Mouse (Mus musculus): Measurements from ENCODE around the gene Speg. TPM values are rescaled to one million over a fixed set of nuclear protein-coding genes. Genes with fewer than 3 reads are reported as not detected.

The Speg gene
- polyA plus RNA-seq, 1 experiment from 2014 or later: 53.8 TPM

DNA sequence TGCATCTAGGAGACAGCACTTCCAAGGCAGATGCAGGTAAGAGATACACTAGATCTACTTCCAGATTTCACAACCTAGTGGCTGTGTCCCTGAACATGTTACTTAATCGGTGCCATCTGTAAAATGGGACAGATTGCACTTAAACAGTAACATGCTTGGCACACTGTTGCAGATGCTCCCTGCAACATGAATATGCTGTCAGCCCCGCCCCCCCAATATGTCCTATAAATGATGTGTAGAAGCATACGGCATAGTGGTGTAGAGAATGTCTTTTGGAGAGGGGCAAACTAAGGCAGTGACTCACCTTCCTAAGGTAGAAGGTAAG, 102.8 kb downstream of the Speg start:
- H3K36me3 ChIP-seq (ENCODE audit: control insufficient read depth, insufficient read depth, low read length): peaks cover 25% of the 10 kb centered on the region
- H3K9ac ChIP-seq (replicated peaks; ENCODE audit: low read depth, low read length): no peak overlapping the region
- peak overlapping the region; percentile 62 for H3K4me2 ChIP-seq (replicated peaks; ENCODE audit: low read depth, low read length)
- H3K27ac ChIP-seq (ENCODE audit: low read length): no peak overlapping the region
- H3K9me3 ChIP-seq (ENCODE audit: control insufficient read depth, low read depth, low read length): no peaks in the 10 kb centered on the region
- no peaks in the 10 kb centered on the region for H3K27me3 ChIP-seq (ENCODE audit: control insufficient read depth, insufficient read depth, low read length)
- 47% methylated on average over 3 of the region's 3 CpGs for WGBS
- H3K4me1 ChIP-seq (ENCODE audit: control insufficient read depth, insufficient read depth, low read length): peaks cover 16% of the 10 kb centered on the region
- no peak for ATAC-seq (ENCODE audit: insufficient number of reproducible peaks, insufficient read depth, low FRiP score, low read depth)
- peak overlapping the region; percentile 77 for H3K4me3 ChIP-seq (ENCODE audit: low read depth, low read length)

DNA sequence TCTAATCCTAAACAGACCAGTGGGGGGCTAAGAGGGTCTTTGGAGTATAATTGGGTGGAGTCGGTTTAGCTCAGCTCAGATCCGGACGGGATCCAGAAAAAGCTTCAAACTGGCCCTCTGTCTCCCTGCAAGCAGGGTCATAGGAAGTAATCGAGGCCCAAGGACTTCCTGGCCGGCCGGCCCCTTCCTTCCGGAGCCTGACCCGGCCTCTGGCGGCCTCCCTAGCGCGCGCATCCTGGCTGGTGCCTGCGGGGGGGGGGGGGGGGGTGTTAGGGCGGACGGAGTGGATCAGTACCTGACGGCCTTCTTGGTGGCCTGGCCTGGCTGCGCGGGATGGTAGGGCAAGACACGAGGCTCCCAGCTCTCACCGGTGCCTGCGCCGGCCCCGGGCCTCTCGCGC, 103.4 kb downstream of the Speg start:
- under 1% methylated on average over 24 of the region's 25 CpGs for WGBS
- peak overlapping the region; percentile 62 for H3K4me2 ChIP-seq (replicated peaks; ENCODE audit: low read depth, low read length)
- H3K36me3 ChIP-seq (ENCODE audit: control insufficient read depth, insufficient read depth, low read length): peaks cover 25% of the 10 kb centered on the region
- peak overlapping the region; percentile 77 for H3K4me3 ChIP-seq (ENCODE audit: low read depth, low read length)
- peak overlapping the region; percentile 63; the same call in 1 of the 2 replicates for H3K27ac ChIP-seq (ENCODE audit: low read length)
- ATAC-seq (ENCODE audit: insufficient number of reproducible peaks, insufficient read depth, low FRiP score, low read depth): no peak; the same call in 1 of the 2 replicates
- H3K9ac ChIP-seq (replicated peaks; ENCODE audit: low read depth, low read length): peak overlapping the region; percentile 55; the same call in 1 of the 2 replicates
- peaks cover 16% of the 10 kb centered on the region for H3K4me1 ChIP-seq (ENCODE audit: control insufficient read depth, insufficient read depth, low read length)
- H3K9me3 ChIP-seq (ENCODE audit: control insufficient read depth, low read depth, low read length): no peaks in the 10 kb centered on the region
- H3K27me3 ChIP-seq (ENCODE audit: control insufficient read depth, insufficient read depth, low read length): no peaks in the 10 kb centered on the region

DNA sequence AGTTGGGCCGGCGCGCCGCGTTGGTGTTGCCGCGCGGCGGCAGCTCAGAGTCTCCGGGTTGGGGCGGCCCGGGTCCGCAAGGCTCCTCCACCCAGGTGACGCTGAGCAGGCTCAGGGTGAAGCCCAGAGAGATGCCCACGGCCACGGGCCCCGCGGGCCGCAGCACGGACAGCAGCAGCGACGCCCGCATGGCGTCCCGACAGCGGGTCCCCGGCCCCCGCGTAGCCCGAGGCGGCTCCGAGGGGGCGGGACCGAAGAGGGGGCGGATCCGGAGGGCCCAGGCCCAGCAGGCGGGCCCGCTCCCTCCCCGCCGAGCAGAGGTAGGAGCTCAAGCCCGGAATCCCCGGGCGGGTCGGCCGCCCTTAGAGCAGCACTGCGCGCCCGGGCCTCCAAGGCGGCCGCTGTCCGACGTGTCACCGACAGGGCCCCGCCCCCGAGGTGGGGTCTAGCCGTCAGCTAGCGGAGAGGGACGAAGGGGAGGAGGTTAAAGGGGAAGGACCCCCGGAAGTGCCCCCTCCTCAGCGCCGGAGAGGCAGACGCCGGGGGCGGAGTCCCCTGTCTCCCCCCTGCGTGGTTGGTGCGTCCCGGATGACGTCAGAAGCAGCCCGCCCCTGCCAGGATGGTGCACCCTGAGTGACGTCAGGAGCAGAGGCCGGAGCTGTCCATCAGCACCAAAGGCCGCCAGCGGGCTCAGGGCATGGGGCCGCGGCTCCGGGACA, 104.0 kb downstream of the Speg start, which contains the start of the genes Chpf and Tmem198:
Chpf (minus strand) TSS at position 392 of the 719 bp plus-strand sequence.
Tmem198 (plus strand) TSS at position 617 of the 719 bp plus-strand sequence.
- under 1% methylated on average over 57 of the region's 76 CpGs for WGBS
- ATAC-seq (ENCODE audit: insufficient number of reproducible peaks, insufficient read depth, low FRiP score, low read depth): peak; percentile 92

DNA sequence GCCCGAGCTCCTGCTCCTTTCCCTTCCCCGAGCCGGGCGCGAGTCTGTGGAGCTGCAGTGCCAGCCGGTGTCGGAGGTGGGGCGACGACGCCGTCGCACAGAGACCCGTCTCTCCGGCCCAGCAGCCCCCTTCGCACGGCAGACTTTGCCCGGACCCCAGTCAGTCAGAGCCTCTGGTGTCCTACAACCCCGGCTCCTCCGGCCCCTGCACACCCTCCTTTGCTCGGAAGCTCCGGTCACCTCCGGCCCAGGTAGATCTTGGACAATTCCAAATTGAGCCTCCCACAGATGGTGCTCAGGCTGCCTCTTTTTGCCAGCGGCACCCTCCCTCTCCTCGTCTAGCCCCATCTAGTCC, 104.5 kb downstream of the Speg start:
- H3K27me3 ChIP-seq (ENCODE audit: control insufficient read depth, insufficient read depth, low read length): 0 out of 2 replicates have a peak, but pooled peaks cover 3% of the 10 kb centered on the region
- peak overlapping the region; percentile 77 for H3K4me3 ChIP-seq (ENCODE audit: low read depth, low read length)
- H3K9ac ChIP-seq (replicated peaks; ENCODE audit: low read depth, low read length): no peak overlapping the region

More for the DNA sequence above, 104.0 kb downstream of the Speg start, which contains the start of the genes Chpf and Tmem198:
- peak within 1 kb of the TSS; percentile 77 for H3K4me3 ChIP-seq (ENCODE audit: low read depth, low read length)
- peaks cover 16% of the 10 kb centered on the region for H3K4me1 ChIP-seq (ENCODE audit: control insufficient read depth, insufficient read depth, low read length)
- no peaks in the 10 kb centered on the region for H3K9me3 ChIP-seq (ENCODE audit: control insufficient read depth, low read depth, low read length)
- H3K36me3 ChIP-seq (ENCODE audit: control insufficient read depth, insufficient read depth, low read length): peaks cover 25% of the 10 kb centered on the region
- peak within 1 kb of the TSS; percentile 63; the same call in 1 of the 2 replicates for H3K27ac ChIP-seq (ENCODE audit: low read length)
- peak within 1 kb of the TSS; percentile 62 for H3K4me2 ChIP-seq (replicated peaks; ENCODE audit: low read depth, low read length)
- H3K27me3 ChIP-seq (ENCODE audit: control insufficient read depth, insufficient read depth, low read length): no peaks in the 10 kb centered on the region
- H3K9ac ChIP-seq (replicated peaks; ENCODE audit: low read depth, low read length): peak within 1 kb of the TSS; percentile 55; the same call in 1 of the 2 replicates

DNA sequence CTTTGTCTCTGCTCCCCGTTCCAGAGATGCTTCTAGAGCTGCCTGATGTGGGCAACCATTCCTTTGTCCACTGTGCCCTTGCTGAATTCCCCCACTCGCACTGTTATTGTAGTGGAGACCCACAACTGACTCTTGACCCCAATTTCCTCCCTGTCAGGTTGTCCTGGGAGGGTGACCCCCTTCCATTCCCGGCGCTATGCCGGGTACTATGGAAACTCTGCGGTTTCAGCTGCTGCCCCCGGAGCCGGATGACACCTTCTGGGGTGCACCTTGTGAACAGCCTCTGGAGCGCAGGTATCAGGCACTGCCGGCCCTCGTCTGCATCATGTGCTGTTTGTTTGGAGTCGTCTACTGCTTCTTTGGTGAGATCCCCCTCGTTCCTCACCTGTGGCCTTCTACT, 104.9 kb downstream of the Speg start:
- ATAC-seq (ENCODE audit: insufficient number of reproducible peaks, insufficient read depth, low FRiP score, low read depth): no peak
- H3K9me3 ChIP-seq (ENCODE audit: control insufficient read depth, low read depth, low read length): no peaks in the 10 kb centered on the region
- H3K4me2 ChIP-seq (replicated peaks; ENCODE audit: low read depth, low read length): peak overlapping the region; percentile 62
- 24% methylated on average over 13 of the region's 13 CpGs for WGBS
- no peak overlapping the region for H3K9ac ChIP-seq (replicated peaks; ENCODE audit: low read depth, low read length)
- H3K27me3 ChIP-seq (ENCODE audit: control insufficient read depth, insufficient read depth, low read length): 0 out of 2 replicates have a peak, but pooled peaks cover 3% of the 10 kb centered on the region
- H3K4me1 ChIP-seq (ENCODE audit: control insufficient read depth, insufficient read depth, low read length): peaks cover 16% of the 10 kb centered on the region
- no peak overlapping the region for H3K27ac ChIP-seq (ENCODE audit: low read length)
- H3K4me3 ChIP-seq (ENCODE audit: low read depth, low read length): peak overlapping the region; percentile 77
- H3K36me3 ChIP-seq (ENCODE audit: control insufficient read depth, insufficient read depth, low read length): peaks cover 17% of the 10 kb centered on the region

More for the DNA sequence above, 104.5 kb downstream of the Speg start:
- Histone ChIP-seq H3K4me2 (replicated peaks; ENCODE audit: low read depth, low read length) (peak overlapping the region; percentile 62), H3K4me1 (ENCODE audit: control insufficient read depth, insufficient read depth, low read length) (peaks cover 16% of the 10 kb centered on the region), H3K27ac (ENCODE audit: low read length) (no peak overlapping the region), H3K9me3 (ENCODE audit: control insufficient read depth, low read depth, low read length) (no peaks in the 10 kb centered on the region), H3K36me3 (ENCODE audit: control insufficient read depth, insufficient read depth, low read length) (peaks cover 21% of the 10 kb centered on the region)
- 1% methylated on average over 21 of the region's 24 CpGs for WGBS
- peak; percentile 24 for ATAC-seq (ENCODE audit: insufficient number of reproducible peaks, insufficient read depth, low FRiP score, low read depth)

DNA sequence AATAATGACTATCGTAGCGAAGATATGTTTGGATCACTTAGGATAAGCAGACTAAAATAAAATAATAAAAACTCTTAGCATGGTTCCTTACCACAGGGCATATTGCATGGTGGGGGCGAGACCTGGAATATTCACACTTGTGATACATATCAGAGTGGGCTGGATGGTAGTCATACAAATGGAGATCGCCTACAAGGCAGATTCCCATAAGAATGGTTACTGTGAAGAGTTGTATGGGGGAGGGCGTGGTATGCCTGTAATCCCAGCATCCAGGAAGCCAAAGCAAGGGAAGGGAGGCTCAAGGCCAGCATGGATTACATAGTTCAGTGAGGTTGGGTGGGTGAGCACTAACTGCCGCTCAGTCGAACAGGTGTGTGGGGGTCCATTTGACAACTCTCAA, 105.6 kb downstream of the Speg start:
- Histone ChIP-seq H3K36me3 (ENCODE audit: control insufficient read depth, insufficient read depth, low read length) (peaks cover 10% of the 10 kb centered on the region; the same call in 1 of the 2 replicates), H3K9ac (replicated peaks; ENCODE audit: low read depth, low read length) (no peak overlapping the region), H3K4me2 (replicated peaks; ENCODE audit: low read depth, low read length) (no peak overlapping the region), H3K4me1 (ENCODE audit: control insufficient read depth, insufficient read depth, low read length) (peaks cover 16% of the 10 kb centered on the region), H3K9me3 (ENCODE audit: control insufficient read depth, low read depth, low read length) (no peaks in the 10 kb centered on the region), H3K27ac (ENCODE audit: low read length) (no peak overlapping the region), H3K27me3 (ENCODE audit: control insufficient read depth, insufficient read depth, low read length) (peaks cover 7% of the 10 kb centered on the region; the same call in 1 of the 2 replicates), H3K4me3 (ENCODE audit: low read depth, low read length) (no peak overlapping the region)
- WGBS: 86% methylated on average over 7 of the region's 7 CpGs
- no peak for ATAC-seq (ENCODE audit: insufficient number of reproducible peaks, insufficient read depth, low FRiP score, low read depth)

Other genes with a start within 250 kb of the Speg start
- 0.42 and 0.91 TPM in 2 replicates for gene Slc23a3, start 241.4 kb upstream of the Speg start, polyA plus RNA-seq (2014; fragmentation: Nextera tagmentation; extraction: Ambion mirVana)
- 37.1 and 40.5 TPM in 2 replicates for gene Cnppd1, start 232.6 kb upstream of the Speg start, polyA plus RNA-seq (2014; fragmentation: Nextera tagmentation; extraction: Ambion mirVana)
- 47.7 and 51.8 TPM in 2 replicates for gene Retreg2, start 232.5 kb upstream of the Speg start, polyA plus RNA-seq (2014; fragmentation: Nextera tagmentation; extraction: Ambion mirVana)
- 41.0 and 43.4 TPM in 2 replicates for gene Zfand2b, start 206.7 kb upstream of the Speg start, polyA plus RNA-seq (2014; fragmentation: Nextera tagmentation; extraction: Ambion mirVana)
- gene Abcb6, start 194.9 kb upstream of the Speg start, polyA plus RNA-seq (2014; fragmentation: Nextera tagmentation; extraction: Ambion mirVana): 12.9 and 19.4 TPM in 2 replicates
- gene Ankzf1, start 183.1 kb upstream of the Speg start, polyA plus RNA-seq (2014; fragmentation: Nextera tagmentation; extraction: Ambion mirVana): 22.1 and 23.0 TPM in 2 replicates
- 23.2 and 27.2 TPM in 2 replicates for gene Atg9a, start 183.1 kb upstream of the Speg start, polyA plus RNA-seq (2014; fragmentation: Nextera tagmentation; extraction: Ambion mirVana)
- gene Glb1l, start 164.5 kb upstream of the Speg start, polyA plus RNA-seq (2014; fragmentation: Nextera tagmentation; extraction: Ambion mirVana): 22.4 and 29.6 TPM in 2 replicates
- 123 TPM in 2 replicates for gene Stk16, start 164.5 kb upstream of the Speg start, polyA plus RNA-seq (2014; fragmentation: Nextera tagmentation; extraction: Ambion mirVana)
- 59.9 and 69.1 TPM in 2 replicates for gene Tuba4a, start 155.4 kb upstream of the Speg start, polyA plus RNA-seq (2014; fragmentation: Nextera tagmentation; extraction: Ambion mirVana)
- gene A630095N17Rik, start 143.2 kb upstream of the Speg start, polyA plus RNA-seq (2014; fragmentation: Nextera tagmentation; extraction: Ambion mirVana): not detected in 2 replicates
- 14.3 and 14.4 TPM in 2 replicates for gene Dnajb2, start 138.9 kb upstream of the Speg start, polyA plus RNA-seq (2014; fragmentation: Nextera tagmentation; extraction: Ambion mirVana)
- 2.4 and 2.9 TPM in 2 replicates for gene Ptprn, start 110.8 kb upstream of the Speg start, polyA plus RNA-seq (2014; fragmentation: Nextera tagmentation; extraction: Ambion mirVana)
- gene Resp18, start 96.9 kb upstream of the Speg start, polyA plus RNA-seq (2014; fragmentation: Nextera tagmentation; extraction: Ambion mirVana): 8.1 and 9.8 TPM in 2 replicates
- gene Dnpep, start 57.3 kb upstream of the Speg start, polyA plus RNA-seq (2014; fragmentation: Nextera tagmentation; extraction: Ambion mirVana): 126 and 127 TPM in 2 replicates
- gene Des, start 15.0 kb upstream of the Speg start, polyA plus RNA-seq (2014; fragmentation: Nextera tagmentation; extraction: Ambion mirVana): 43.7 and 51.0 TPM in 2 replicates
- 75.2 and 84.5 TPM in 2 replicates for gene Gmppa, start 60.6 kb downstream of the Speg start, polyA plus RNA-seq (2014; fragmentation: Nextera tagmentation; extraction: Ambion mirVana)
- gene Asic4, start 75.1 kb downstream of the Speg start, polyA plus RNA-seq (2014; fragmentation: Nextera tagmentation; extraction: Ambion mirVana): 0.16 and 0.25 TPM in 2 replicates
- gene Chpf, start 104.0 kb downstream of the Speg start, polyA plus RNA-seq (2014; fragmentation: Nextera tagmentation; extraction: Ambion mirVana): 38.4 and 41.0 TPM in 2 replicates
- 1.6 and 1.7 TPM in 2 replicates for gene Tmem198, start 104.2 kb downstream of the Speg start, polyA plus RNA-seq (2014; fragmentation: Nextera tagmentation; extraction: Ambion mirVana)
- gene Obsl1, start 131.2 kb downstream of the Speg start, polyA plus RNA-seq (2014; fragmentation: Nextera tagmentation; extraction: Ambion mirVana): 77.0 and 79.0 TPM in 2 replicates
- 7.2 and 7.4 TPM in 2 replicates for gene Inha, start 131.8 kb downstream of the Speg start, polyA plus RNA-seq (2014; fragmentation: Nextera tagmentation; extraction: Ambion mirVana)
- gene Stk11ip, start 146.2 kb downstream of the Speg start, polyA plus RNA-seq (2014; fragmentation: Nextera tagmentation; extraction: Ambion mirVana): 16.8 and 19.0 TPM in 2 replicates
- 16.5 and 19.7 TPM in 2 replicates for gene Slc4a3, start 171.0 kb downstream of the Speg start, polyA plus RNA-seq (2014; fragmentation: Nextera tagmentation; extraction: Ambion mirVana)